16 mouse cellular contexts compared by ENCODE assay signal in genomic region chr10:93149597-93149996, GRCm38 (mm10).
"Had no signal": no experiment of that assay in that cellular context is flagged by ENCODE, and none has a peak within 500 bp of the region (broad histone marks: within the 10 kb centered on the region; RNA-seq: fewer than 3 reads in every experiment).

No protein-coding gene starts in this region.

- DNase-seq: kidney, adult 8-10 months; kidney, postnatal 14 days; layer of hippocampus, adult 9-11 months; liver, embryonic 13.5 days; lung, adult 2 months; lung, postnatal 14 days; thymus, postnatal 36 days had no signal

- H3K4me1 ChIP-seq: midbrain, embryonic 10.5 days; midbrain, embryonic 13.5 days; neural tube, embryonic 13.5 days had no signal

- ATAC-seq: intestine, postnatal 0 days; midbrain, embryonic 13.5 days; midbrain, embryonic 16.5 days had no signal

- H3K4me2 ChIP-seq: liver, embryonic 13.5 days; midbrain, embryonic 13.5 days; neural tube, embryonic 13.5 days had no signal

- H3K36me3 ChIP-seq: liver, embryonic 13.5 days; midbrain, embryonic 10.5 days; midbrain, embryonic 13.5 days; neural tube, embryonic 13.5 days had no signal

- H3K9me3 ChIP-seq: liver, embryonic 13.5 days; midbrain, embryonic 10.5 days; midbrain, embryonic 13.5 days; neural tube, embryonic 13.5 days had no signal

- H3K27ac ChIP-seq: layer of hippocampus, adult 2 months; liver, embryonic 13.5 days; macrophage; midbrain, embryonic 10.5 days; midbrain, embryonic 13.5 days; neural tube, embryonic 13.5 days; stomach, postnatal 0 days had no signal

- H3K4me3 ChIP-seq: layer of hippocampus, adult 2 months; liver, embryonic 13.5 days; megakaryocyte, embryonic 14.5 days; midbrain, embryonic 10.5 days; midbrain, embryonic 13.5 days; neural tube, embryonic 13.5 days had no signal

- H3K9ac ChIP-seq: liver, embryonic 13.5 days; midbrain, embryonic 13.5 days; neural tube, embryonic 13.5 days had no signal

- H3K27me3 ChIP-seq: liver, embryonic 13.5 days; megakaryocyte, embryonic 14.5 days; midbrain, embryonic 13.5 days; neural tube, embryonic 13.5 days had no signal
